11 mouse cellular contexts compared by ENCODE assay signal in the genomic region with DNA sequence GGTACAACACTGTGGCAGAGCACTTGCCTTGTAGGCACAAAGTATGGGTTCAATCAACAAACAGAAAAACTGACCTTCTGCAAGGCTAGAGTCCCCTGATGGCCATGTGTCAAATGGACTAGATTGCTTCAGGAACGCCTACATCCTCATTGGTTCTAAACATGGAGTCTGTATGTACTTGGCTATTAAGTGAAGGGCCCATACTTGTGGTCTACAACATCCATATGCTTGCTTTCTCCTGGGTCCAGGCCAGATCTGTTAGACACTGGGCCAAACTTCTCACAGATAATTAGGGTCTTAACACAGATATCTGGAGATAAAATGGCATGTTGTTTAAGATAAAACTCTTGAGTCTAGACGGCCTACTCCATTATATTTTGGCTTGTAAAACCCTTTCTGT.
"Had no signal": no experiment of that assay in that cellular context is flagged by ENCODE, and none has a peak within 500 bp of the region (broad histone marks: within the 10 kb centered on the region; RNA-seq: fewer than 3 reads in every experiment).

No protein-coding gene starts in this region.

- H3K4me2 ChIP-seq: intestine, embryonic 15.5 days; limb, embryonic 12.5 days; midbrain, embryonic 11.5 days; midbrain, embryonic 15.5 days; neural tube, embryonic 12.5 days had no signal

- H3K9me3 ChIP-seq: intestine, embryonic 15.5 days; midbrain, embryonic 15.5 days had no signal

- H3K4me1 ChIP-seq: intestine, embryonic 15.5 days; megakaryocyte, embryonic 14.5 days had no signal

- H3K9ac ChIP-seq: intestine, embryonic 15.5 days; limb, embryonic 12.5 days; midbrain, embryonic 15.5 days; neural tube, embryonic 12.5 days had no signal

- H3K27ac ChIP-seq: intestine, embryonic 15.5 days; limb, embryonic 12.5 days; macrophage; midbrain, embryonic 15.5 days; neural tube, embryonic 12.5 days; stomach, postnatal 0 days had no signal

- DNase-seq: kidney, adult 18-20 months; thymus, postnatal 4 days had no signal

- H3K27me3 ChIP-seq: limb, embryonic 12.5 days; megakaryocyte, embryonic 14.5 days; midbrain, embryonic 15.5 days; neural tube, embryonic 12.5 days had no signal

- ATAC-seq: intestine, embryonic 15.5 days; midbrain, embryonic 15.5 days had no signal

- H3K36me3 ChIP-seq: intestine, embryonic 15.5 days; midbrain, embryonic 15.5 days had no signal

- H3K4me3 ChIP-seq: intestine, embryonic 15.5 days; layer of hippocampus, adult 2 months; limb, embryonic 12.5 days; megakaryocyte, embryonic 14.5 days; midbrain, embryonic 15.5 days; neural tube, embryonic 12.5 days had no signal
